Mouse (Mus musculus) hindbrain, embryonic 11.5 days (tissue): ENCODE results near the gene Kcnip4. TPM values are rescaled to one million over a fixed set of nuclear protein-coding genes. Genes with fewer than 3 reads are reported as not detected.

Source experiments
- ATAC-seq: fragments of 200-750 bp; cut with Nextera tagmentation; 2 replicates; pipeline ENCODE4 v1.8.0; 2017; ENCODE audit warnings: mild to moderate bottlenecking, moderate TSS enrichment, moderate library complexity; ENCODE audit not compliant: low FRiP score
- DNase-seq: peaks from one replicate; pipeline ENCODE4 v3.0.0-alpha.2; 2015; ENCODE audit warnings: low spot score
- H3K27ac ChIP-seq: fragments of 300-500 bp; sonication (generic); 2 replicates; pipeline ENCODE4 v1.5.1; 2014; ENCODE audit warnings: mild to moderate bottlenecking, low read depth, low read length
- H3K27me3 ChIP-seq: fragments of 300-500 bp; sonication (generic); 2 replicates; pipeline ENCODE4 v1.6.1; 2014; ENCODE audit warnings: mild to moderate bottlenecking, low read length, moderate library complexity, mixed read lengths; ENCODE audit not compliant: control insufficient read depth, insufficient read depth
- H3K36me3 ChIP-seq: fragments of 300-500 bp; sonication (generic); 2 replicates; pipeline ENCODE4 v1.6.1; 2014; ENCODE audit warnings: mild to moderate bottlenecking, low read length, moderate library complexity, mixed read lengths; ENCODE audit not compliant: control insufficient read depth, insufficient read depth
- H3K4me1 ChIP-seq: fragments of 300-500 bp; sonication (generic); replicated peaks from 2 replicates; pipeline ENCODE4 v1.6.1; 2014; ENCODE audit warnings: low read length, mixed read lengths; ENCODE audit not compliant: control insufficient read depth, insufficient read depth
- H3K4me2 ChIP-seq: fragments of 300-500 bp; sonication (generic); replicated peaks from 2 replicates; pipeline ENCODE4 v1.6.1; 2014; ENCODE audit warnings: mild to moderate bottlenecking, low read depth, low read length
- H3K4me3 ChIP-seq: fragments of 300-500 bp; sonication (generic); 2 replicates; pipeline ENCODE4 v1.5.1; 2014; ENCODE audit warnings: low read depth, low read length
- H3K9ac ChIP-seq: fragments of 300-500 bp; sonication (generic); 2 replicates; pipeline ENCODE4 v1.6.1; 2014; ENCODE audit warnings: low read depth, low read length
- H3K9me3 ChIP-seq: fragments of 300-500 bp; sonication (generic); 2 replicates; pipeline ENCODE4 v1.6.1; 2016; ENCODE audit warnings: low read length; ENCODE audit not compliant: control insufficient read depth
- WGBS: fragments of 180-500 bp; shearing (Covaris S2); extraction: QIAGEN DNeasy Blood & Tissue Kit; methylation state at CpG from one replicate; pipeline ENCODE4 v1.1.7; 2014; 5-methylcytosine and 5-hydroxymethylcytosine counted together
- polyA plus RNA-seq: library from polyadenylated mRNA; unstranded; fragments of >200 nt; fragmentation: Nextera tagmentation; extraction: Ambion mirVana; gene quantifications from 2 replicates; pipeline ENCODE4 v1.2.1, GENCODE M21; 2014

The Kcnip4 gene
- polyA plus RNA-seq, 1 experiment from 2014 or later = 4.2 TPM

- no peak for DNase-seq
- Histone ChIP-seq H3K4me2 (no peak overlapping the region), H3K27ac (no peak overlapping the region), H3K4me1 (no peaks in the 10 kb centered on the region), H3K27me3 (no peaks in the 10 kb centered on the region), H3K9ac (no peak overlapping the region), H3K36me3 (no peaks in the 10 kb centered on the region), H3K9me3 (no peaks in the 10 kb centered on the region), H3K4me3 (no peak overlapping the region)
- no peak for ATAC-seq
- WGBS = 87% methylated on average over 5 of the region's 5 CpGs
Observed at GRCm38 (mm10) chr5:49095432-49095831, 429.3 kb downstream of the Kcnip4 start.

DNA sequence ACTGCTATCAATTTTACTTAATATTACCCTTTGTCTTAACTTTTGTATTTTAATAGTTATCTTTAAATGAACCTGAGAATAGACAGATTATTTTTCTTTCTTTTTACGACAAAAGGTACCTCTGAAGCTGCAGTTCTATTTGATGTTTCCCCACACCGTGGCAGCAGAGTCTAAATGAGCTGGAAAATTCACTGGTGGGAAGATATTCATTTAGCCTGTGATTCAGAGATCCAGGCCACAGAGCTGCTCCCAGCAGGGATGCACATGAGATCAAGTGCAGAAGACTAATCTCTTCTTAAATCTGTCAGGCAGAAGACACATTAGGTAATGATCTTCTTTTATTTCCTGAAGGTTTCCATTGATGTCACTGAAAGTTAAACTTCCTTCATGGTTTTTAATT lies 429.8 kb downstream of the Kcnip4 start:
- DNase-seq (no peak), ATAC-seq (no peak)
- Histone ChIP-seq H3K27ac (no peak overlapping the region), H3K9me3 (no peaks in the 10 kb centered on the region), H3K4me3 (no peak overlapping the region), H3K27me3 (no peaks in the 10 kb centered on the region), H3K4me1 (no peaks in the 10 kb centered on the region), H3K36me3 (no peaks in the 10 kb centered on the region), H3K4me2 (no peak overlapping the region), H3K9ac (no peak overlapping the region)
- WGBS = 59% methylated on average over 2 of the region's 2 CpGs

- no peak overlapping the region for H3K4me3 ChIP-seq
- no peaks in the 10 kb centered on the region for H3K4me1 ChIP-seq
- no peaks in the 10 kb centered on the region for H3K9me3 ChIP-seq
- H3K27ac ChIP-seq = no peak overlapping the region
- H3K36me3 ChIP-seq = no peaks in the 10 kb centered on the region
- no peak overlapping the region for H3K4me2 ChIP-seq
- WGBS = 63% methylated on average over 3 of the region's 3 CpGs
- no peaks in the 10 kb centered on the region for H3K27me3 ChIP-seq
- no peak overlapping the region for H3K9ac ChIP-seq
- DNase-seq = no peak
- ATAC-seq = no peak
Observed at GRCm38 (mm10) chr5:49094306-49094705, 430.4 kb downstream of the Kcnip4 start.

DNA sequence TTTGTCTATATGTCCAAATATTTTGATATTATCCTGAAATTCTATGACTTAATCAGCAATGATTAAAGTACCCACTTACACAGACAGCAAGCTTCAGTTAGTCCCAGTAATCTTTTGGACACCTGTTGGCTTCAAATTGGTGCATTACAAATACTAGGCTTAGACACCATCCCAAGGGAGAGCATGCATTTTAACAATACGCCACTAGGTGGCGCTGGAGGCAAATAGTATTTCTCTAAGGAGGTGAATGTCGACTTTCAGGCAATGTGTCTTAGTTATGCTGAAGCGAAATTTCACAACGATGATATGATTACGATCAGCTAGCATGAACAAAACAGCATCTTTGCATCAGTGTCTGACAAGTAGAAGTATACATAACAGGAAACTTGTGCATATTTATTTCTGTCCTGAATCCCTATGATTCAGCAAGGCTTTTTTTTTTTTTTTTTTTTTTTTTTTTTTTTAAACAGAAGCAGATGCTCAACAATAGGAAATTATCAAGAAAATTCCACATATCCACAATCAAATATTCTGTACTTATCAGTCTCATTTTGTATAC lies 434.5 kb downstream of the Kcnip4 start:
- no peak overlapping the region for H3K4me2 ChIP-seq

DNA sequence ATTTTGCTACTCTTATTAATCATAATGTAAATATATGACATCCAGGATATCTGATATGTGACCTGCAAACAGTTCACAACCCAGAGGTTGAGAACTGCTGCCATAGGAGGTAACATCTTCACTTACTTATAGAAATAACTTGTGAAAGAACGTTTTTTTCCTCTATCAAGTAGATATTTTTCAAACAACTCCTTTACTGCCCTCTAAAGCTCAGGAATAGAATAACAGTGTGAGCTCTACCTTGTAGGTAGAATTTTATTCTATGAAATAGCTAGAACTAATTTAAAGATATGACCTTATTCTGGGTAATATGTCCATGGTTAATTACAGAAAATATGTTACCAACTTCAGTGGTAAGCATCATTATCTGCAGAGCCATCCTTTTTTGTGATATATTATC lies 459.1 kb downstream of the Kcnip4 start:
- 38% methylated on average over 1 of the region's 1 CpGs for WGBS
- no peak overlapping the region for H3K4me3 ChIP-seq
- no peak overlapping the region for H3K27ac ChIP-seq
- H3K4me1 ChIP-seq = no peaks in the 10 kb centered on the region
- no peaks in the 10 kb centered on the region for H3K36me3 ChIP-seq
- H3K9me3 ChIP-seq = no peaks in the 10 kb centered on the region
- DNase-seq = no peak
- no peak overlapping the region for H3K4me2 ChIP-seq
- no peak for ATAC-seq
- H3K27me3 ChIP-seq = no peaks in the 10 kb centered on the region
- no peak overlapping the region for H3K9ac ChIP-seq

More for the DNA sequence above, 434.5 kb downstream of the Kcnip4 start:
- Histone ChIP-seq H3K27me3 (no peaks in the 10 kb centered on the region), H3K4me1 (no peaks in the 10 kb centered on the region), H3K9me3 (no peaks in the 10 kb centered on the region), H3K9ac (no peak overlapping the region), H3K36me3 (no peaks in the 10 kb centered on the region), H3K4me3 (no peak overlapping the region), H3K27ac (no peak overlapping the region)
- ATAC-seq = peak; percentile 84; the same call in 1 of the 2 replicates
- DNase-seq = peak; percentile 93
- WGBS = 17% methylated on average over 6 of the region's 6 CpGs

DNA sequence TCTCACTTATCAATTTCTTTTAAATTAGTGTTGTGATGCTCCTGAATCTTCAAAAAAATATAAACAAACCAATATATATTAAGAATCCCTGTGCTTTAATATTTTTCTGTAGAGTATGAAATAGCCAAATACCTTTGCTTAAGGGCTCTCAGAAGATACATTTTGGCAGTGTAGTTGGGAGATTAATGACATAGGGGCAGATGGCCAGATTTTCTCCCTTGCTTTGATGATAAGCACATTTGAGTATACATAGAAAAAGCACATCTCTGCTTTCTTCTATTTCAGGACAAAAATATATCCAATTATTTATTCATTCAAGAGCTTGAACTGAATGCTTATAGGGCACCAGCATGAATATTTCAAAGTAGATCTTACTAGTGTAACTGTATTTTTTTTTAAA lies 465.8 kb downstream of the Kcnip4 start:
- H3K9ac ChIP-seq = no peak overlapping the region
- H3K4me1 ChIP-seq = no peaks in the 10 kb centered on the region
- DNase-seq = no peak
- ATAC-seq = no peak
- H3K27me3 ChIP-seq = no peaks in the 10 kb centered on the region
- no peaks in the 10 kb centered on the region for H3K9me3 ChIP-seq
- H3K27ac ChIP-seq = no peak overlapping the region
- no peak overlapping the region for H3K4me2 ChIP-seq
- H3K36me3 ChIP-seq = no peaks in the 10 kb centered on the region
- H3K4me3 ChIP-seq = no peak overlapping the region

- Histone ChIP-seq H3K27ac (no peak overlapping the region), H3K36me3 (no peaks in the 10 kb centered on the region), H3K9me3 (no peaks in the 10 kb centered on the region), H3K4me2 (no peak overlapping the region), H3K27me3 (no peaks in the 10 kb centered on the region), H3K4me3 (no peak overlapping the region), H3K4me1 (no peaks in the 10 kb centered on the region), H3K9ac (no peak overlapping the region)
- DNase-seq = no peak
- ATAC-seq = no peak
- WGBS = 86% methylated on average over 4 of the region's 4 CpGs
Observed at GRCm38 (mm10) chr5:49057636-49058340, 466.9 kb downstream of the Kcnip4 start.

GRCm38 (mm10) chr5:49047960-49048359 lies 476.7 kb downstream of the Kcnip4 start:
- ATAC-seq = no peak
- 87% methylated on average over 1 of the region's 1 CpGs for WGBS
- H3K27ac ChIP-seq = no peak overlapping the region

GRCm38 (mm10) chr5:49041259-49041845 lies 483.4 kb downstream of the Kcnip4 start:
- H3K27me3 ChIP-seq = no peaks in the 10 kb centered on the region
- no peak overlapping the region for H3K27ac ChIP-seq
- H3K9me3 ChIP-seq = no peaks in the 10 kb centered on the region
- DNase-seq (no peak), ATAC-seq (no peak)
- H3K4me2 ChIP-seq = no peak overlapping the region
- no peaks in the 10 kb centered on the region for H3K4me1 ChIP-seq
- H3K9ac ChIP-seq = no peak overlapping the region
- H3K4me3 ChIP-seq = no peak overlapping the region
- WGBS = 52% methylated on average over 6 of the region's 6 CpGs
- H3K36me3 ChIP-seq = no peaks in the 10 kb centered on the region

More at GRCm38 (mm10) chr5:49047960-49048359, 476.7 kb downstream of the Kcnip4 start:
- no peak overlapping the region for H3K4me3 ChIP-seq
- no peaks in the 10 kb centered on the region for H3K4me1 ChIP-seq
- H3K9me3 ChIP-seq = no peaks in the 10 kb centered on the region
- H3K9ac ChIP-seq = no peak overlapping the region
- H3K27me3 ChIP-seq = no peaks in the 10 kb centered on the region
- no peak for DNase-seq
- H3K36me3 ChIP-seq = no peaks in the 10 kb centered on the region
- H3K4me2 ChIP-seq = no peak overlapping the region
